Mouse (Mus musculus) layer of hippocampus, adult 6 months (tissue): Measurements from ENCODE around the gene Mmadhc. TPM values are rescaled to one million over a fixed set of nuclear protein-coding genes. Genes with fewer than 3 reads are reported as not detected.

Experiments used
- long read RNA-seq, 2 experiments: library from polyadenylated mRNA; unstranded; transcript quantifications; one replicate each; pipeline ENCODE4 v2.0.0; 2019 to 2020
- polyA plus RNA-seq: library from polyadenylated mRNA; unstranded; fragments of <200 nt; fragmentation: Nextera tagmentation; gene quantifications from 2 replicates; pipeline ENCODE4 v1.2.3, GENCODE M21; 2021

Mmadhc gene
- polyA plus RNA-seq: 57.8 and 59.4 TPM in 2 replicates
- long read RNA-seq, experiment 1, transcript Mmadhc-201 (8 exons, 1,342 nt): major isoform, 42 of 80 reads
- long read RNA-seq, experiment 1, partial matches to known transcripts: 32 of 80 reads
- long read RNA-seq, experiment 1, other reads (novel, unspliced or antisense): 5 of 80 reads
- long read RNA-seq, experiment 2, transcript Mmadhc-201 (8 exons, 1,342 nt): major isoform, 75 of 145 reads
- long read RNA-seq, experiment 2, transcript Mmadhc-203 (8 exons, 803 nt): minor isoform, 5 of 145 reads
- long read RNA-seq, experiment 2, partial matches to known transcripts: 46 of 145 reads
- long read RNA-seq, experiment 2, other reads (novel, unspliced or antisense): 19 of 145 reads

GRCm38 (mm10) chr2:50296109-50296986, at the start of gene Mmadhc:
Gene Mmadhc, minus strand, starts transcription at chr2:50296801.

Other genes starting within 250 kb of the Mmadhc start
- 15.3 and 24.7 TPM in 2 replicates for gene Lypd6, start 230.4 kb downstream of the Mmadhc start, polyA plus RNA-seq